Mouse (Mus musculus) testis, adult 2 months (tissue): Measurements from ENCODE around the gene Prkcz. TPM values are rescaled to one million over a fixed set of nuclear protein-coding genes. Genes with fewer than 3 reads are reported as not detected.

Experiments used
- H3K27ac ChIP-seq: fragments of 200-500 bp; 2 replicates; pipeline ENCODE4 v1.5.1; 2012; ENCODE audit warnings: low read depth, low read length; ENCODE audit not compliant: control insufficient read depth, insufficient read depth
- H3K27me3 ChIP-seq: fragments of 200-500 bp; 2 replicates; pipeline ENCODE4 v1.6.1; 2012; ENCODE audit warnings: mild to moderate bottlenecking, low read length, moderate library complexity; ENCODE audit not compliant: control insufficient read depth, insufficient read depth
- H3K36me3 ChIP-seq: fragments of 200-500 bp; 2 replicates; pipeline ENCODE4 v1.6.1; 2012; ENCODE audit warnings: mild to moderate bottlenecking, low read length; ENCODE audit not compliant: control insufficient read depth, insufficient read depth
- H3K4me1 ChIP-seq: fragments of 200-500 bp; 2 replicates; pipeline ENCODE4 v1.6.1; 2012; ENCODE audit warnings: low read length; ENCODE audit not compliant: control insufficient read depth, insufficient read depth
- H3K4me3 ChIP-seq: fragments of 200-500 bp; 2 replicates; pipeline ENCODE4 v1.5.1; 2012; ENCODE audit warnings: low read depth, mild to moderate bottlenecking, low read length, moderate library complexity, mixed read lengths; ENCODE audit not compliant: control insufficient read depth
- CTCF ChIP-seq: fragments of 200-500 bp; IDR thresholded peaks from 2 replicates; pipeline ENCODE4 v1.5.1; 2012; ENCODE audit warnings: low read depth, mild to moderate bottlenecking, inconsistent platforms, low read length, moderate library complexity; ENCODE audit not compliant: control insufficient read depth, insufficient read depth, insufficient replicate concordance
- POLR2A ChIP-seq: fragments of 200-500 bp; IDR thresholded peaks from 2 replicates; pipeline ENCODE4 v1.6.1; 2012; ENCODE audit warnings: low read depth, mild to moderate bottlenecking, inconsistent platforms, low read length, moderate library complexity; ENCODE audit not compliant: control insufficient read depth
- polyA plus RNA-seq: library from polyadenylated mRNA; depleted of rRNA; stranded (reverse); fragments of >200 nt; gene quantifications from 2 replicates; pipeline ENCODE4 v1.2.3, GENCODE M21; 2012

Prkcz gene
- polyA plus RNA-seq, 1 experiment, result 16.5 TPM

GRCm38 (mm10) chr4:155281227-155281626 is 79.9 kb downstream of the Prkcz start:
- Histone ChIP-seq H3K27ac (no peak overlapping the region; the same call in 1 of the 2 replicates), H3K4me1 (peaks cover 2% of the 10 kb centered on the region; the same call in 1 of the 2 replicates)
- TF ChIP-seq CTCF (no peak), POLR2A (no peak)

GRCm38 (mm10) chr4:155280768-155281121 is 80.4 kb downstream of the Prkcz start:
- peaks cover 2% of the 10 kb centered on the region; the same call in 1 of the 2 replicates for H3K4me1 ChIP-seq
- H3K27me3 ChIP-seq, result no peaks in the 10 kb centered on the region
- TF ChIP-seq POLR2A, result no peak
- TF ChIP-seq CTCF, result no peak
- H3K4me3 ChIP-seq, result no peak overlapping the region
- no peak overlapping the region for H3K27ac ChIP-seq
- H3K36me3 ChIP-seq, result no peaks in the 10 kb centered on the region

More at GRCm38 (mm10) chr4:155281227-155281626, 79.9 kb downstream of the Prkcz start:
- Histone ChIP-seq H3K36me3 (no peaks in the 10 kb centered on the region), H3K4me3 (no peak overlapping the region), H3K27me3 (no peaks in the 10 kb centered on the region)

- Histone ChIP-seq H3K36me3 (no peaks in the 10 kb centered on the region), H3K4me1 (peaks cover 2% of the 10 kb centered on the region; the same call in 1 of the 2 replicates)
These were observed 81.0 kb downstream of the Prkcz start for GRCm38 (mm10) chr4:155279926-155280767.

GRCm38 (mm10) chr4:155279054-155279453 is 82.1 kb downstream of the Prkcz start:
- no peak overlapping the region for H3K27ac ChIP-seq
- H3K4me3 ChIP-seq, result no peak overlapping the region
- no peaks in the 10 kb centered on the region for H3K27me3 ChIP-seq
- no peaks in the 10 kb centered on the region for H3K36me3 ChIP-seq
- H3K4me1 ChIP-seq, result peaks cover 2% of the 10 kb centered on the region; the same call in 1 of the 2 replicates
- TF ChIP-seq CTCF (no peak), POLR2A (no peak)

More at GRCm38 (mm10) chr4:155279926-155280767, 81.0 kb downstream of the Prkcz start:
- H3K27ac ChIP-seq, result no peak overlapping the region
- H3K27me3 ChIP-seq, result no peaks in the 10 kb centered on the region
- H3K4me3 ChIP-seq, result no peak overlapping the region
- TF ChIP-seq CTCF (no peak), POLR2A (no peak)

- H3K4me3 ChIP-seq, result no peak overlapping the region
- peaks cover 2% of the 10 kb centered on the region; the same call in 1 of the 2 replicates for H3K4me1 ChIP-seq
- TF ChIP-seq POLR2A (no peak), CTCF (no peak)
- no peaks in the 10 kb centered on the region for H3K36me3 ChIP-seq
- no peaks in the 10 kb centered on the region for H3K27me3 ChIP-seq
- H3K27ac ChIP-seq, result no peak overlapping the region
These were observed 83.2 kb downstream of the Prkcz start for GRCm38 (mm10) chr4:155277963-155278362.

- Histone ChIP-seq H3K4me1 (no peaks in the 10 kb centered on the region), H3K4me3 (no peak overlapping the region), H3K27me3 (no peaks in the 10 kb centered on the region), H3K36me3 (no peaks in the 10 kb centered on the region), H3K27ac (no peak overlapping the region)
- no peak for TF ChIP-seq CTCF
- TF ChIP-seq POLR2A, result no peak
These were observed 86.3 kb downstream of the Prkcz start for GRCm38 (mm10) chr4:155274851-155275250.

- H3K4me3 ChIP-seq, result no peak overlapping the region
- H3K4me1 ChIP-seq, result no peaks in the 10 kb centered on the region
- TF ChIP-seq CTCF (no peak), POLR2A (no peak)
- H3K27ac ChIP-seq, result no peak overlapping the region
- no peaks in the 10 kb centered on the region for H3K36me3 ChIP-seq
- H3K27me3 ChIP-seq, result no peaks in the 10 kb centered on the region
These were observed 86.7 kb downstream of the Prkcz start for GRCm38 (mm10) chr4:155274451-155274850.
